Comparison of ENCODE assay signal across 19 mouse cellular contexts in genomic region chr16:34299226-34299625, GRCm38 (mm10).
"Had no signal": no experiment of that assay in that cellular context is flagged by ENCODE, and none has a peak within 500 bp of the region (broad histone marks: within the 10 kb centered on the region; RNA-seq: fewer than 3 reads in every experiment).

No protein-coding gene starts in this region.

- H3K4me1 ChIP-seq: neural tube, embryonic 12.5 days had no signal

- H3K27me3 ChIP-seq: lung, embryonic 15.5 days; midbrain, embryonic 13.5 days; midbrain, embryonic 15.5 days; neural tube, embryonic 12.5 days had no signal

- H3K9me3 ChIP-seq: lung, embryonic 15.5 days; megakaryocyte, embryonic 14.5 days; midbrain, embryonic 13.5 days; midbrain, embryonic 15.5 days; neural tube, embryonic 12.5 days had no signal

- H3K4me3 ChIP-seq: lung, embryonic 15.5 days; megakaryocyte, embryonic 14.5 days; midbrain, embryonic 13.5 days; midbrain, embryonic 15.5 days; neural tube, embryonic 12.5 days had no signal

- ATAC-seq: liver, postnatal 0 days; lung, postnatal 0 days; midbrain, embryonic 13.5 days; midbrain, embryonic 15.5 days had no signal

- DNase-seq: liver, postnatal 0 days; lung, adult 2 months; lung, postnatal 14 days; lung, postnatal 36 days; retina, postnatal 1 day; right cerebral cortex, adult 18-20 months; right cerebral cortex, postnatal 25 days; right cerebral cortex, postnatal 4 days; spleen, adult 18-20 months; thymus, adult 18-20 months; thymus, postnatal 14 days; thymus, postnatal 36 days had no signal

- H3K36me3 ChIP-seq: lung, embryonic 15.5 days had no signal

- H3K27ac ChIP-seq: lung, embryonic 15.5 days; macrophage; midbrain, embryonic 13.5 days; midbrain, embryonic 15.5 days; neural tube, embryonic 12.5 days had no signal
